Mouse (Mus musculus): ENCODE measurements around the gene Gm3512.
"Not testable (repeated sequence)": the region's sequence is repeated elsewhere in the genome, so short reads cannot be mapped to it uniquely, and the experiment has no call there.

The Gm3512 gene

DNA sequence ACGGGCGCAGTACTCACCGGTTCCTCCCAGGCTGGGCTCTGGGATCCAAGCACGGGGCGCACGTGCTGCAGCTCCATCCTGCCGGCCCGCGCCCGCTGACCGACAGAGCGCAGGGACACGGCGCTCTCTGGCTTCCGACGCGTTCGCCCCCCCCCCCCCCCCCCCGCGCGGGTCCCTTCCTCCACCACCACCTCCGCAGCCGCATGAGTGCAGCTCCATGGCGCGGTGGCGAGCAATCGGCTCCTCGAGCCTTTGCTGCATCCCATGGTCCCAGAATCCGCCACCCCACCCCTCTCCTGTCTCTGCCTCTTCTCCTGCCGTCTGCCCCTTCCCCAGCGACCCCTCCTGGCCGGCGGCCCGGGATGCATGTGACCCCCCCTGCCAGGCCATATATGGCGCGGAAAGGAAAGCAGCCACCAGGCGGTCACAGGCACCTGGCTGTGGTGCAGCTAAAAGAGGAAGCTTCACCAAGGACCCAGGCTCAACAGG is at the start of gene Gm3512:
Gene Gm3512, minus strand, starts transcription at position 51 of the 489 bp plus-strand sequence.
- DNase-seq, result not testable (repeated sequence)

DNA sequence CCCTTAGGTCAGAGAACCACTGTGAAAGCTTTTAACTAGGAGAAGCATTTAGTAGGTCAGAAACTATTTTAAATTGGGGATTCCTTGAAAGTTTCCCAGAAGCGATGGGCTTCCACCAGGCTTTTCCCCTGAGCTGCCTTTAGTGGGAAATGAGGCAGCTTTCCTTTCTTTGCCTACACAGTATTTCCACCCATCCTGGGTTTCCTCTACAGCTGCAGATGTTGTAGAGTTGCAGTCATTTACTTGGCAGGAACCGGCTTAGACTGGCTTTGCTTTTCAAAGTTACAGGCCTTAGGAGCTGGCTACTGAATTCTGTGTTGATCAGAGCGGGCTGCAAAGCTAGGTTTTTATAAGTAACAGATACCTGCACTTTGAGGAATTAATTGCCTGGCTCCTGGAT is 25.7 kb upstream of the Gm3512 start:
- not testable (repeated sequence) for DNase-seq

DNA sequence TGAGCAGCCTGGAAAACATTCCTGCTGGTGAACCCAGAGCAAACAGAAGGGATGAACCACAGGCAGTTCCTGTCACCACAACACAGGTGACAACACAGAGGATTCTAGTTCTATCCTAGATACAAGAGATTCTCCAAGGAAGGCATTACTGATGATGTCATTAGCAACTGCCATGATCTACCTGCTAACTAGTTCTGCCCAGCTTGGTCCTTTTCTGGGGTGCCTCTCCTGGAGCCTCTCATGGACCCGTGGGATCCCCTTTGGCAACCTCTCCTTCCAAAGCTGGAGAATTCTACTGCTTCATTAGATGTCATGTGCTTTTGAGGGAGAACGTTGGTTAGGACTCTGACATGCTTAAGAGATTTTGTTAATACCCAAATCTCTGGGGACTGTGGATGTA is 20.1 kb upstream of the Gm3512 start, which contains the start of gene Gm16434:
Gene Gm16434, minus strand, starts transcription at position 101 of the 400 bp plus-strand sequence.
- DNase-seq, result not testable (repeated sequence)

DNA sequence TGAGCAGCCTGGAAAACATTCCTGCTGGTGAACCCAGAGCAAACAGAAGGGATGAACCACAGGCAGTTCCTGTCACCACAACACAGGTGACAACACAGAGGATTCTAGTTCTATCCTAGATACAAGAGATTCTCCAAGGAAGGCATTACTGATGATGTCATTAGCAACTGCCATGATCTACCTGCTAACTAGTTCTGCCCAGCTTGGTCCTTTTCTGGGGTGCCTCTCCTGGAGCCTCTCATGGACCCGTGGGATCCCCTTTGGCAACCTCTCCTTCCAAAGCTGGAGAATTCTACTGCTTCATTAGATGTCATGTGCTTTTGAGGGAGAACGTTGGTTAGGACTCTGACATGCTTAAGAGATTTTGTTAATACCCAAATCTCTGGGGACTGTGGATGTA is 49.0 kb downstream of the Gm3512 start, which contains the start of gene Gm6676:
Gene Gm6676, minus strand, starts transcription at position 101 of the 400 bp plus-strand sequence.
- not testable (repeated sequence) for DNase-seq

DNA sequence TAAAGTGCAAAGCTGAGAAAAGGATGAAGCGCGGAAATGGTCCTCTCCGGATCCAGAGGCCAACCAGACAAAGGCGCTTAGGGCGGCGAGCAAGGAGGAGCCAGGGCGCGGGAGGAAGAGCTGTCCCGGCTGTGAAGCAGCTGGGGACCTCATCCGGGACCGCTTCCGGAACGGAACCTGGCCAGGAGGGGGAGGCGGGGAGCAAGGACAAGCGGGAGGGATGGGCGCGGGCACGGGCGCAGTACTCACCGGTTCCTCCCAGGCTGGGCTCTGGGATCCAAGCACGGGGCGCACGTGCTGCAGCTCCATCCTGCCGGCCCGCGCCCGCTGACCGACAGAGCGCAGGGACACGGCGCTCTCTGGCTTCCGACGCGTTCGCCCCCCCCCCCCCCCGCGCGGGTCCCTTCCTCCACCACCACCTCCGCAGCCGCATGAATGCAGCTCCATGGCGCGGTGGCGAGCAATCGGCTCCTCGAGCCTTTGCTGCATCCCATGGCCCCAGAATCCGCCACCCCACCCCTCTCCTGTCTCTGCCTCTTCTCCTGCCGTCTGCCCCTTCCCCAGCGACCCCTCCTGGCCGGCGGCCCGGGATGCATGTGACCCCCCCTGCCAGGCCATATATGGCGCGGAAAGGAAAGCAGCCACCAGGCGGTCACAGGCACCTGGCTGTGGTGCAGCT is 69.1 kb downstream of the Gm3512 start:
- not testable (repeated sequence) for DNase-seq

All from kidney, postnatal 36 days (tissue).